Mouse (Mus musculus) kidney, adult 2 months (tissue): ENCODE measurements around the gene Gls.

Experiments used
- CTCF ChIP-seq: fragments of 200-500 bp; conservative IDR thresholded peaks from 2 replicates; pipeline ENCODE4 v1.5.1; 2011; ENCODE audit warnings: low read depth, mild to moderate bottlenecking, control low read depth, low read length, moderate library complexity, mixed read lengths; ENCODE audit not compliant: insufficient read depth, insufficient read length
- POLR2A ChIP-seq: fragments of 200-500 bp; IDR thresholded peaks from one replicate; pipeline ENCODE4 v1.6.1; 2011; ENCODE audit warnings: low read depth, low read length, control low read depth

- TF ChIP-seq POLR2A: no peak
- no peak for TF ChIP-seq CTCF
Measured at GRCm38 (mm10) chr1:52269596-52269995, 36.6 kb upstream of the Gls start.
